Comparison of ENCODE assay signal across 9 mouse cellular contexts in the genomic region with DNA sequence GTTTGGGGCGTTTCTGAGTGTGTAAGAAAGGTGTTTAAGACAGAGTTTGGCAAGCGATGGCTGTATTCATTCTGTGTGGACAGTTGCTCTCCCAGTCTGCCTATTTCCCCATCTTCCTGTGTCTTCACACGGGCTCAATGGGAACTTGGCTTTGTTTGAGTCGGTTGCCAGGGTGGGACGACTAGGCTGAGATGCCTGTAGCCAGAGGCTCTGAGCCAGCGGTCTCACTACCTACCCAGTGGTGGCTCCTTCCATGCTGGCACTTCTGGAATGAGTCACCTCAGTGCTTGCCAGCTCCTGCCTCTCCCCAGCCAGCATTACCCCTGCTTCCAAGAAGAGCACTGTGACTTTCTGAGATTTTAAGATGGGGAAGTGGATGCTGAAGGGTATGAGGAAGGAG.
DNase-seq lines count a peak whose midpoint lies in the region; ATAC-seq lines count a peak whose summit lies in the region.
"Had no signal": no experiment of that assay in that cellular context is flagged by ENCODE, and none has a peak within 500 bp of the region (broad histone marks: within the 10 kb centered on the region; RNA-seq: fewer than 3 reads in every experiment).

No protein-coding gene starts in this region.

- peak; percentile 90 for DNase-seq in heart, adult 11 months
- DNase-seq in heart, adult 8-10 months (ENCODE audit: low spot score), result no peak
- DNase-seq in 3T3-L1 (ENCODE audit: low read depth, low spot score), result peak; percentile 62
- peak; percentile 72 for DNase-seq in NIH3T3 (ENCODE audit: low read depth)
- peak; percentile 36 for DNase-seq in lung, postnatal 10 days
- no peak for DNase-seq in thymus, postnatal 25 days
- DNase-seq: cerebellum, adult 9-10 months; lung, embryonic 14.5 days had no signal

- no peak for ATAC-seq in activated CD4-positive, CD25-positive, alpha-beta regulatory T cell, adult 4 months

Comparison
In these comparisons a context has a peak if more than half of its experiments do, and no peak if none do; other contexts are left out.
1. DNase-seq: peak in heart, adult 11 months (single experiment), 3T3-L1 (single experiment), NIH3T3 (single experiment) and lung, postnatal 10 days (single experiment); none in heart, adult 8-10 months (single experiment) and thymus, postnatal 25 days (single experiment).